Mouse (Mus musculus) adrenal gland, postnatal 36 days (tissue): ENCODE data around the gene Mmrn2. TPM values are rescaled to one million over a fixed set of nuclear protein-coding genes. Genes with fewer than 3 reads are reported as not detected.
"Not testable (repeated sequence)": the region's sequence is repeated elsewhere in the genome, so short reads cannot be mapped to it uniquely, and the experiment has no call there.

Experiments
- DNase-seq, 2 experiments: peaks; one replicate each; pipeline ENCODE4 v3.0.0; 2021; ENCODE audit warnings: mixed read lengths in 1 of 2
- total RNA-seq, 2 experiments: library from RNA; stranded (reverse); gene quantifications; 2 replicates each; pipeline ENCODE4 v1.2.3; 2021

Mmrn2 gene
- total RNA-seq, 2 experiments from 2014 or later: 25.6 to 41.9 TPM

GRCm38 (mm10) chr14:34362135-34362534 is 13.1 kb upstream of the Mmrn2 start:
- no peak for DNase-seq

GRCm38 (mm10) chr14:34362726-34363445 is 12.4 kb upstream of the Mmrn2 start:
- peak; percentile 76 to 85 for DNase-seq

- peak; percentile 90 for DNase-seq
Observed at GRCm38 (mm10) chr14:34363490-34364253, 11.6 kb upstream of the Mmrn2 start.

GRCm38 (mm10) chr14:34364254-34365146 is 10.8 kb upstream of the Mmrn2 start:
- not testable (repeated sequence) for DNase-seq

- no peak for DNase-seq
Observed at GRCm38 (mm10) chr14:34365147-34365507, 10.1 kb upstream of the Mmrn2 start.

GRCm38 (mm10) chr14:34370203-34370602 is 5.1 kb upstream of the Mmrn2 start:
- peak; percentile 5 to 41 for DNase-seq

- DNase-seq: no peak
Observed at GRCm38 (mm10) chr14:34370921-34371320, 4.3 kb upstream of the Mmrn2 start.

- DNase-seq: no peak
Observed at GRCm38 (mm10) chr14:34371763-34372162, 3.5 kb upstream of the Mmrn2 start.

GRCm38 (mm10) chr14:34372646-34373045 is 2.6 kb upstream of the Mmrn2 start:
- peak; percentile 53 to 76 for DNase-seq

GRCm38 (mm10) chr14:34373581-34373980 is 1.7 kb upstream of the Mmrn2 start:
- no peak for DNase-seq

GRCm38 (mm10) chr14:34374577-34374976 is 688 bp upstream of the Mmrn2 start, which contains the start of gene Sncg:
Gene Sncg (minus strand): TSS chr14:34374789.
- peak; percentile 29 to 53 for DNase-seq

GRCm38 (mm10) chr14:34375941-34376340 is 676 bp downstream of the Mmrn2 start:
- DNase-seq: peak in 1 of 2 experiments; percentile 26

GRCm38 (mm10) chr14:34377121-34377520 is 1.9 kb downstream of the Mmrn2 start:
- DNase-seq: no peak

- DNase-seq: peak; percentile 58 to 64
Observed at GRCm38 (mm10) chr14:34378560-34379331, 3.5 kb downstream of the Mmrn2 start.

- no peak for DNase-seq
Observed at GRCm38 (mm10) chr14:34382921-34383704, 7.8 kb downstream of the Mmrn2 start.

GRCm38 (mm10) chr14:34393295-34393694 is 18.0 kb downstream of the Mmrn2 start:
- DNase-seq: no peak

- DNase-seq: peak; percentile 45 to 53
Observed at GRCm38 (mm10) chr14:34397871-34398270, 22.6 kb downstream of the Mmrn2 start.

GRCm38 (mm10) chr14:34398901-34399300 is 23.6 kb downstream of the Mmrn2 start:
- DNase-seq: no peak

GRCm38 (mm10) chr14:34399301-34399700 is 24.0 kb downstream of the Mmrn2 start:
- no peak for DNase-seq

- DNase-seq: no peak
Observed at GRCm38 (mm10) chr14:34400021-34400420, 24.8 kb downstream of the Mmrn2 start.

- DNase-seq: peak; percentile 85
Observed at GRCm38 (mm10) chr14:34401135-34401534, 25.9 kb downstream of the Mmrn2 start.
